Mouse (Mus musculus) MEL (cell line): ENCODE data around the gene Polr3b. TPM values are rescaled to one million over a fixed set of nuclear protein-coding genes. Genes with fewer than 3 reads are reported as not detected.

Source experiments
- DNase-seq: peaks from one replicate; pipeline ENCODE4 v3.0.0; 2011; ENCODE audit warnings: low read depth, low spot score
- H3K27ac ChIP-seq: 2 replicates; pipeline ENCODE4 v1.5.1; 2012; ENCODE audit warnings: low read depth, mild to moderate bottlenecking, control low read depth, low read length, moderate library complexity; ENCODE audit not compliant: control insufficient read depth
- H3K27me3 ChIP-seq, 2 experiments: fragments of 150-350 bp in 1 of 2; sonication (generic) in 1 of 2; 2 replicates each; pipeline ENCODE4 v1.6.1; 2012; ENCODE audit warnings: low read length in 2 of 2, mild to moderate bottlenecking in 2 of 2, improper control_type of control experiment in 1 of 2, moderate library complexity in 1 of 2; ENCODE audit not compliant: insufficient read depth in 2 of 2, control insufficient read depth in 1 of 2
- H3K36me3 ChIP-seq, 2 experiments: 2 replicates each; pipeline ENCODE4 v1.6.1; 2012 to 2014; ENCODE audit warnings: low read length in 2 of 2, improper control_type of control experiment in 1 of 2, inconsistent platforms in 1 of 2, mild to moderate bottlenecking in 1 of 2; ENCODE audit not compliant: insufficient read depth in 2 of 2, control insufficient read depth in 1 of 2
- H3K4me1 ChIP-seq, 2 experiments: fragments of 150-350 bp in 1 of 2; sonication (generic) in 1 of 2; 2 replicates each; pipeline ENCODE4 v1.6.1; 2012; ENCODE audit warnings: low read length in 2 of 2, improper control_type of control experiment in 1 of 2, mild to moderate bottlenecking in 1 of 2; ENCODE audit not compliant: insufficient read depth in 2 of 2, control insufficient read depth in 1 of 2
- H3K4me3 ChIP-seq, 2 experiments: fragments of 150-350 bp in 1 of 2; sonication (generic) in 1 of 2; 2 replicates each; pipeline ENCODE4 v1.5.1; 2012; ENCODE audit warnings: low read depth in 2 of 2, low read length in 2 of 2, mild to moderate bottlenecking in 2 of 2, moderate library complexity in 2 of 2, control low read depth in 1 of 2, improper control_type of control experiment in 1 of 2; ENCODE audit not compliant: control insufficient read depth in 1 of 2, insufficient read depth in 1 of 2
- H3K79me2 ChIP-seq: 2 replicates; pipeline ENCODE4 v1.6.1; 2012; ENCODE audit warnings: mild to moderate bottlenecking, low read length, moderate library complexity; ENCODE audit not compliant: control insufficient read depth, poor library complexity, insufficient read depth
- H3K9ac ChIP-seq: 2 replicates; pipeline ENCODE4 v1.6.1; 2012; ENCODE audit warnings: low read depth, mild to moderate bottlenecking, control low read depth, low read length, moderate library complexity; ENCODE audit not compliant: control insufficient read depth, poor library complexity, severe bottlenecking
- H3K9me3 ChIP-seq: fragments of 150-350 bp; sonication (generic); replicated peaks from 2 replicates; pipeline ENCODE4 v1.6.1; 2012; ENCODE audit warnings: mild to moderate bottlenecking, low read length, improper control_type of control experiment, moderate library complexity; ENCODE audit not compliant: insufficient read depth
- BHLHE40 ChIP-seq: IDR thresholded peaks from 2 replicates; pipeline ENCODE4 v1.6.1; 2012; ENCODE audit warnings: low read depth, mild to moderate bottlenecking, inconsistent platforms, low read length, improper control_type of control experiment, borderline replicate concordance
- CHD1 ChIP-seq: IDR thresholded peaks from 2 replicates; pipeline ENCODE4 v1.6.1; 2012; ENCODE audit warnings: low read depth, mild to moderate bottlenecking, inconsistent platforms, low read length, improper control_type of control experiment
- E2F4 ChIP-seq: IDR thresholded peaks from 2 replicates; pipeline ENCODE4 v1.6.1; 2011; ENCODE audit warnings: low read depth, low read length, improper control_type of control experiment, borderline replicate concordance
- GABPA ChIP-seq: IDR thresholded peaks from 2 replicates; pipeline ENCODE4 v1.6.1; 2012; ENCODE audit warnings: low read depth, mild to moderate bottlenecking, inconsistent platforms, low read length, improper control_type of control experiment, moderate library complexity
- GATA1 ChIP-seq: IDR thresholded peaks from 2 replicates; pipeline ENCODE4 v1.6.1; 2011; ENCODE audit warnings: low read depth, low read length, improper control_type of control experiment
- HCFC1 ChIP-seq: IDR thresholded peaks from 2 replicates; pipeline ENCODE4 v1.6.1; 2012; ENCODE audit warnings: low read depth, mild to moderate bottlenecking, inconsistent platforms, low read length, improper control_type of control experiment, moderate library complexity
- MAFK ChIP-seq: IDR thresholded peaks from 2 replicates; pipeline ENCODE4 v1.6.1; 2011; ENCODE audit warnings: low read depth, mild to moderate bottlenecking, low read length, improper control_type of control experiment, borderline replicate concordance
- MAX ChIP-seq: IDR thresholded peaks from 2 replicates; pipeline ENCODE4 v1.6.1; 2011; ENCODE audit warnings: low read length, improper control_type of control experiment
- MAZ ChIP-seq: IDR thresholded peaks from 2 replicates; pipeline ENCODE4 v1.6.1; 2012; ENCODE audit warnings: low read depth, mild to moderate bottlenecking, inconsistent platforms, low read length, improper control_type of control experiment
- MEF2A ChIP-seq: IDR thresholded peaks from 2 replicates; pipeline ENCODE4 v1.6.1; 2014; ENCODE audit warnings: low read depth, mild to moderate bottlenecking, inconsistent platforms, low read length, improper control_type of control experiment; ENCODE audit not compliant: poor library complexity, insufficient replicate concordance, severe bottlenecking; ENCODE audit errors: extremely low read depth
- MYC ChIP-seq: IDR thresholded peaks from 2 replicates; pipeline ENCODE4 v1.6.1; 2011; ENCODE audit warnings: low read depth, mild to moderate bottlenecking, low read length, improper control_type of control experiment, moderate library complexity
- NELFE ChIP-seq: IDR thresholded peaks from 2 replicates; pipeline ENCODE4 v1.6.1; 2011; ENCODE audit warnings: low read depth, low read length, improper control_type of control experiment
- NRF1 ChIP-seq: IDR thresholded peaks from 2 replicates; pipeline ENCODE4 v1.6.1; 2014; ENCODE audit warnings: low read depth, mild to moderate bottlenecking, inconsistent platforms, low read length, improper control_type of control experiment, moderate library complexity; ENCODE audit not compliant: poor library complexity, insufficient read depth, severe bottlenecking
- POLR2A ChIP-seq, 2 experiments: IDR thresholded peaks; 2 replicates each; pipeline ENCODE4 v1.6.1; 2011 to 2012; ENCODE audit warnings: low read length in 2 of 2, mild to moderate bottlenecking in 2 of 2, control low read depth in 1 of 2, improper control_type of control experiment in 1 of 2, low read depth in 1 of 2, moderate library complexity in 1 of 2; ENCODE audit not compliant: control insufficient read depth in 1 of 2, insufficient read depth in 1 of 2, poor library complexity in 1 of 2
- POLR2AphosphoS2 ChIP-seq: IDR thresholded peaks from 2 replicates; pipeline ENCODE4 v1.6.1; 2011; ENCODE audit warnings: low read length, improper control_type of control experiment
- POLR2AphosphoS5 ChIP-seq: IDR thresholded peaks from 2 replicates; pipeline ENCODE4 v1.6.1; 2012; ENCODE audit warnings: low read depth, borderline replicate concordance, mild to moderate bottlenecking, inconsistent platforms, low read length, moderate library complexity, mixed read lengths
- RAD21 ChIP-seq: IDR thresholded peaks from 2 replicates; pipeline ENCODE4 v1.6.1; 2011; ENCODE audit warnings: mild to moderate bottlenecking, low read depth, low read length, improper control_type of control experiment
- SMC3 ChIP-seq: IDR thresholded peaks from 2 replicates; pipeline ENCODE4 v1.6.1; 2011; ENCODE audit warnings: low read depth, low read length, improper control_type of control experiment
- TCF12 ChIP-seq: IDR thresholded peaks from 2 replicates; pipeline ENCODE4 v1.6.1; 2014; ENCODE audit warnings: low read depth, mild to moderate bottlenecking, inconsistent platforms, low read length, improper control_type of control experiment, moderate library complexity
- USF1 ChIP-seq: IDR thresholded peaks from 2 replicates; pipeline ENCODE4 v1.6.1; 2014; ENCODE audit warnings: low read depth, mild to moderate bottlenecking, inconsistent platforms, low read length, improper control_type of control experiment, moderate library complexity
- USF2 ChIP-seq, 2 experiments: IDR thresholded peaks; 2 replicates each; pipeline ENCODE4 v1.6.1; 2011 to 2012; ENCODE audit warnings: improper control_type of control experiment in 2 of 2, low read length in 2 of 2, borderline replicate concordance in 1 of 2, inconsistent platforms in 1 of 2, low read depth in 1 of 2, mild to moderate bottlenecking in 1 of 2; ENCODE audit not compliant: insufficient read depth in 1 of 2
- ZC3H11A ChIP-seq: IDR thresholded peaks from 2 replicates; pipeline ENCODE4 v1.6.1; 2012; ENCODE audit warnings: low read depth, mild to moderate bottlenecking, inconsistent platforms, low read length, improper control_type of control experiment
- ZKSCAN1 ChIP-seq: IDR thresholded peaks from 2 replicates; pipeline ENCODE4 v1.6.1; 2012; ENCODE audit warnings: low read depth, mild to moderate bottlenecking, inconsistent platforms, low read length, improper control_type of control experiment, moderate library complexity
- ZNF384 ChIP-seq: IDR thresholded peaks from 2 replicates; pipeline ENCODE4 v1.6.1; 2012; ENCODE audit warnings: low read depth, mild to moderate bottlenecking, inconsistent platforms, low read length, improper control_type of control experiment
- polyA plus RNA-seq, 2 experiments: library from polyadenylated mRNA; stranded (reverse) in 1 of 2; unstranded in 1 of 2; fragments of >175 nt in 1 of 2; fragments of >200 nt in 1 of 2; gene quantifications; 2 replicates each; pipeline versions ENCODE4 v1.2.1 to v1.2.4; 2012; ENCODE audit warnings: low replicate concordance in 2 of 2, low read depth in 1 of 2; ENCODE audit not compliant: insufficient read length in 2 of 2, insufficient read depth in 1 of 2, missing spikeins in 1 of 2
- total RNA-seq: library from RNA; depleted of rRNA; stranded (reverse); fragments of 300-350 nt; gene quantifications from 2 replicates; pipeline ENCODE4 v1.2.3, GENCODE M21; 2012

Gene Polr3b
- total and polyA plus RNA-seq, 3 experiments = 19.8 to 24.2 TPM; not detected in 1

DNA sequence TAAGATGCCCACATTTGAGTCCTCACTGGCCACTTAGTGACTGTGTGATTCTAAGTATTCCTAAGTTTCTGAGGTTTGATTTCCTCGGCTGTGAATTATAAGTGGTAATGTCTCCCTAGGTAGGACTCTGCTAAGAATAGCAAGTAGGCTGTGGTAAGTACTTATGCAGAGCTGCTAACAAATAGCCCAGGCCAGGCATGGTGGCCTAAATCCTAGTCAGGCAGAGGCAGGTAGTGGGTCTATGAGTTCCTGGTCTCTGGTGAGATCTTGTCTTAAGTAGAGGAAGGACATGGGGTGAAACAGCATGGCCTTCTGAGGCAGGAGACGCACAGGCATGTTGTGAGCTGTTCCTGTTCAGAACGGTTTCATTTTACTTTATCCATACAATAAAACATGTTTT, 55.8 kb downstream of the Polr3b start:
- Histone ChIP-seq H3K36me3 (peaks cover 2 to 15% of the 10 kb centered on the region in 2 experiments; a peak in 3 of 4 replicates), H3K9me3 (no peaks in the 10 kb centered on the region), H3K4me1 (0 out of 4 replicates have a peak, but pooled peaks cover 0 to 2% of the 10 kb centered on the region in 2 experiments), H3K27me3 (no peaks in the 10 kb centered on the region), H3K27ac (no peak overlapping the region), H3K4me3 (no peak overlapping the region), H3K79me2 (no peaks in the 10 kb centered on the region), H3K9ac (no peak overlapping the region)
- TF ChIP-seq ZNF384 (no peak), NELFE (no peak), GATA1 (no peak), POLR2A (IDR thresholded peaks at IDR 0.05; ENCODE audit: control insufficient read depth in 1 of 2, insufficient read depth in 1 of 2, low read depth in 1 of 2, low read length in 2 of 2, poor library complexity in 1 of 2) (no peak), E2F4 (no peak), USF2 (IDR thresholded peaks at IDR 0.05; ENCODE audit: borderline replicate concordance in 1 of 2, insufficient read depth in 1 of 2, low read depth in 1 of 2, low read length in 2 of 2) (no peak), TCF12 (no peak), MAFK (no peak), MEF2A (no peak), MAZ (no peak), POLR2AphosphoS5 (no peak), NRF1 (no peak), CHD1 (no peak), MAX (no peak), SMC3 (no peak)
- DNase-seq = no peak

DNA sequence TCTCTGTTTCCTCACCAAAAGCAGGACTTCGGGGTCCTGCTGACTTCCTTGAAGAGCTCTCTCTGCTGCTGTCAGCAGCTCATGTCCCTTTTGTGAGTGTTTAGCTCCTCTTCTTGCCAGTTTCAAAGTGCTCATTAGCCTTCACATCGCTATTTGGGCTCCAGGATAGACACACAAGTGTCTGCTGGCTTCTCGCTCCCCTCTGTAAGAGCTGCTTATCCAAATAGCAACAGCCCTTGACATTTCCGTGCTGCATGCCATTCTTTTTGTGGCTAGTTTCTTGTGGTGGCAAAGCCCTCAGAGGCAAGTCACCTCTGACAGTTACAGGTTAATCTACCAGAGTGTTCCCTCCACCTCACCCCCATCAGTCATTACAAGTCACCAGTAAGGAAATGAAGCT, 56.3 kb downstream of the Polr3b start:
- TF ChIP-seq MAZ (no peak), ZC3H11A (no peak), USF1 (no peak), ZKSCAN1 (no peak), E2F4 (no peak), MEF2A (no peak), RAD21 (no peak), BHLHE40 (no peak), MYC (no peak), POLR2AphosphoS2 (no peak), GABPA (no peak), TCF12 (no peak), NRF1 (no peak), HCFC1 (no peak), USF2 (IDR thresholded peaks at IDR 0.05; ENCODE audit: borderline replicate concordance in 1 of 2, insufficient read depth in 1 of 2, low read depth in 1 of 2, low read length in 2 of 2) (no peak)
- Histone ChIP-seq H3K9ac (no peak overlapping the region), H3K9me3 (no peaks in the 10 kb centered on the region), H3K4me1 (0 out of 4 replicates have a peak, but pooled peaks cover 0 to 2% of the 10 kb centered on the region in 2 experiments), H3K27me3 (no peaks in the 10 kb centered on the region), H3K79me2 (no peaks in the 10 kb centered on the region), H3K4me3 (no peak overlapping the region), H3K36me3 (peaks cover 2 to 11% of the 10 kb centered on the region in 2 experiments; a peak in 3 of 4 replicates), H3K27ac (no peak overlapping the region)
- no peak for DNase-seq
